Mouse (Mus musculus) right cerebral cortex, postnatal 25 days (tissue): ENCODE measurements around the gene Elk3.

Experiments used
- DNase-seq: peaks from one replicate; pipeline ENCODE4 v3.0.0; 2022

The Elk3 gene

GRCm38 (mm10) chr10:93264001-93264400, 46.9 kb downstream of the Elk3 start:
- no peak for DNase-seq

- DNase-seq, result no peak
Observed at GRCm38 (mm10) chr10:93263431-93263830, 47.5 kb downstream of the Elk3 start.

GRCm38 (mm10) chr10:93261981-93262499, 48.9 kb downstream of the Elk3 start:
- DNase-seq, result no peak

- no peak for DNase-seq
Observed at GRCm38 (mm10) chr10:93261132-93261980, 49.6 kb downstream of the Elk3 start.

GRCm38 (mm10) chr10:93259826-93260225, 51.1 kb downstream of the Elk3 start:
- no peak for DNase-seq

- no peak for DNase-seq
Observed at GRCm38 (mm10) chr10:93255294-93255693, 55.6 kb downstream of the Elk3 start.

- DNase-seq, result no peak
Observed at GRCm38 (mm10) chr10:93253156-93253555, 57.8 kb downstream of the Elk3 start.

GRCm38 (mm10) chr10:93252661-93253060, 58.3 kb downstream of the Elk3 start:
- no peak for DNase-seq

GRCm38 (mm10) chr10:93251426-93251825, 59.5 kb downstream of the Elk3 start:
- DNase-seq, result peak; percentile 9

GRCm38 (mm10) chr10:93250436-93251317, 60.3 kb downstream of the Elk3 start:
- DNase-seq, result peak; percentile 2

- DNase-seq, result peak; percentile 8
Observed at GRCm38 (mm10) chr10:93249901-93250300, 61.0 kb downstream of the Elk3 start.

- peak; percentile 8 for DNase-seq
Observed at GRCm38 (mm10) chr10:93248416-93248815, 62.5 kb downstream of the Elk3 start.

- DNase-seq, result peak; percentile 9
Observed at GRCm38 (mm10) chr10:93247902-93248301, 63.0 kb downstream of the Elk3 start.

GRCm38 (mm10) chr10:93247422-93247821, 63.5 kb downstream of the Elk3 start:
- DNase-seq, result peak; percentile 14

- peak; percentile 3 for DNase-seq
Observed at GRCm38 (mm10) chr10:93246185-93246920, 64.6 kb downstream of the Elk3 start.

GRCm38 (mm10) chr10:93244209-93244705, 66.7 kb downstream of the Elk3 start:
- DNase-seq, result peak; percentile 4

- no peak for DNase-seq
Observed at GRCm38 (mm10) chr10:93242861-93243260, 68.1 kb downstream of the Elk3 start.

- DNase-seq, result peak; percentile 1
Observed at GRCm38 (mm10) chr10:93242208-93242607, 68.7 kb downstream of the Elk3 start.

GRCm38 (mm10) chr10:93239201-93239806, 71.6 kb downstream of the Elk3 start:
- no peak for DNase-seq

GRCm38 (mm10) chr10:93234692-93235091, 76.2 kb downstream of the Elk3 start:
- DNase-seq, result no peak

GRCm38 (mm10) chr10:93233665-93234194, 77.2 kb downstream of the Elk3 start:
- DNase-seq, result no peak

GRCm38 (mm10) chr10:93231893-93232292, 79.0 kb downstream of the Elk3 start:
- DNase-seq, result no peak
